Mouse (Mus musculus): ENCODE measurements around the gene Nup214. TPM values are rescaled to one million over a fixed set of nuclear protein-coding genes. Genes with fewer than 3 reads are reported as not detected.

Nup214 gene
- total and polyA plus RNA-seq, 3 experiments: 13.9 to 106 (median 50.9) TPM

DNA sequence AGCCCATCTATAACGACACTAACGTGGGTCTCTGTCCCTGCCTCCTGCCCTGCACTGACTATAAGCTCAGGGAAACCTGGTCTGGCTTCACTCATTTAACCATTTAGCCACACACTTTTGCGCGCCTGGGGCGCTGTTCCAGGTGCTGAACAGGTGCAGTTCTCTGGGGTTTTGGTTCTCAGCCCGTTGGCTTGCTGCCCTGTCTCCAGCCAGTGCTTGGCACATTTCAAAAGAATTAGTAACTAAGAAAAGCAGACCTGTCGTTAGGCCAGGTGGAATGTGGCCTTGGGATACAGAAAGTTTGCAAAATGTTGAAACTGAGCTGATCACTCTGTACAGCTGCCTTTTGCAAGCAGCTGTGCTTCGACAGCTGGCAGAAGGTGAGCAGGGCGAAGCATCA is 49.4 kb upstream of the Nup214 start:
- no peak for DNase-seq (ENCODE audit: extremely low read depth)
- in situ Hi-C loops (cut with MboI; ENCODE audit: low pct_ligation_motif_present, low pct_unique_long_range_greater_than_20kb, low sequenced_read_pairs) (loop anchor here (5.0 to 10.0 kb wide), 2 partner anchors 180 to 207 kb away; no protein-coding TSS in a partner anchor), dilution Hi-C loops (cut with MboI; ENCODE audit: extremely low pct_ligation_motif_present, extremely low pct_unique_long_range_greater_than_20kb, low sequenced_read_pairs) (no loop called here)
- Histone ChIP-seq H3K4me3 (replicated peaks in 1 of 3; ENCODE audit: low read depth in 2 of 3, low read length in 2 of 3, poor library complexity in 1 of 3) (no peak overlapping the region), H3K27me3 (replicated peaks) (peaks cover 89% of the 10 kb centered on the region), H3K9me3 (replicated peaks; ENCODE audit: low read length) (no peaks in the 10 kb centered on the region), H3K79me2 (replicated peaks; ENCODE audit: control insufficient read depth, extremely low read depth, insufficient read depth, poor library complexity, severe bottlenecking) (no peaks in the 10 kb centered on the region), H3K9ac (ENCODE audit: insufficient read depth, low read depth) (no peak overlapping the region), H3K27ac (ENCODE audit: insufficient read depth, low read depth) (no peak overlapping the region), H3K4me2 (ENCODE audit: insufficient read depth, low read depth, poor library complexity, severe bottlenecking) (no peak overlapping the region), H3K36me3 (replicated peaks in 1 of 2; ENCODE audit: control insufficient read depth in 1 of 2, insufficient read depth in 1 of 2, low read length in 1 of 2) (no peaks in the 10 kb centered on the region), H3K4me1 (ENCODE audit: control insufficient read depth in 1 of 2, insufficient read depth in 2 of 2) (no peaks in the 10 kb centered on the region)
- TF ChIP-seq CHD2 (IDR thresholded peaks at IDR 0.05; ENCODE audit: low read length) (no peak), ZMIZ1 (IDR thresholded peaks at IDR 0.05; ENCODE audit: low read depth, low read length) (no peak), NELFE (IDR thresholded peaks at IDR 0.05; ENCODE audit: low read depth, low read length) (no peak), BHLHE40 (IDR thresholded peaks at IDR 0.05; ENCODE audit: low read depth, low read length) (no peak), ZKSCAN1 (IDR thresholded peaks at IDR 0.05; ENCODE audit: borderline replicate concordance, low read depth, low read length) (no peak), JUN (IDR thresholded peaks at IDR 0.05; ENCODE audit: insufficient read depth, low read depth, low read length) (no peak), ZNF384 (IDR thresholded peaks at IDR 0.05; ENCODE audit: low read depth, low read length) (no peak)

DNA sequence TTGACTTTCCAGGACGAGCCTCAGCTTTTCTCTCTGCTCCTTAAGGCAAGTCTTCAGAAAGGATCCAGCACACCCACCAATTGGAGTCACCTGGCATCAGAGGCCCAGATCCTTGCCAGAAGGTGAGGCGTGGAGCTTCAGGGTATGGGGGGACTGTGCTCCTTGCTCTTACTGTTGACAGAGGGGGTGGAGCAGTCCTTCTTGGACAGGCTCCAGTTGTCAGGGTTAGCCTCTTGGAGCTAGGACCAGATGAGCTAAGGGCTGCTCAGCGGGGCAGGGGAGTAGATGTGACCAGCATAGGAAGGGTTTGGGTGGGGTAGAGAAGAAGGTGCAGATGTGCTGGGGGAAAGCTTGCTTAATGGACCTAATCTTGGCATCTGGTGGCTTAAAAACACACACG is 48.3 kb upstream of the Nup214 start:
- no peaks in the 10 kb centered on the region for H3K36me3 ChIP-seq (replicated peaks in 1 of 2; ENCODE audit: control insufficient read depth in 1 of 2, insufficient read depth in 1 of 2, low read length in 1 of 2)
- dilution Hi-C loops (cut with MboI; ENCODE audit: extremely low pct_ligation_motif_present, extremely low pct_unique_long_range_greater_than_20kb, low sequenced_read_pairs): no loop called here

DNA sequence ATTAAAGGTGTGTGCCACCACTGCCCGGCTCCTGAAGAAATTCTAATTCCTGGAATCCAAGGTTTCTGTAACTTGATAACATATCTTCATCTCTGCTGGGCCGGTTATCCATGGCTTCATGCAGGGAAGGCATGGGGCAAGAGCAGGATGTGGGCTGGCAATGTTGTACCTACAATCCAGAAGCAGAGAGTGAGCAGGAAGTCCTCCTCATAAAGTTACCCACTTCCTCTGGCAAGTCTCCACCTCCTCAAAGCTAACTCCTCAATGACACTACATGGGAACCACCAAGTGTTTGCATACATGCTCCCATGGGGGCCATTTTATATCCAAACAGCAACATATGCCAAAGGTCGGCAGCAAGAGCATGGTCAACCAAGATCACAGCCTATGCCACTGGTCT is 44.6 kb upstream of the Nup214 start:
- Histone ChIP-seq H3K9ac (ENCODE audit: insufficient read depth, low read depth) (no peak overlapping the region), H3K9me3 (replicated peaks; ENCODE audit: low read length) (no peaks in the 10 kb centered on the region), H3K27me3 (replicated peaks) (peaks cover 82% of the 10 kb centered on the region), H3K27ac (ENCODE audit: insufficient read depth, low read depth) (no peak overlapping the region), H3K4me1 (ENCODE audit: control insufficient read depth in 1 of 2, insufficient read depth in 2 of 2) (no peaks in the 10 kb centered on the region), H3K4me3 (replicated peaks in 1 of 3; ENCODE audit: low read depth in 2 of 3, low read length in 2 of 3, poor library complexity in 1 of 3) (no peak overlapping the region), H3K36me3 (replicated peaks in 1 of 2; ENCODE audit: control insufficient read depth in 1 of 2, insufficient read depth in 1 of 2, low read length in 1 of 2) (no peaks in the 10 kb centered on the region), H3K4me2 (ENCODE audit: insufficient read depth, low read depth, poor library complexity, severe bottlenecking) (no peak overlapping the region), H3K79me2 (replicated peaks; ENCODE audit: control insufficient read depth, extremely low read depth, insufficient read depth, poor library complexity, severe bottlenecking) (no peaks in the 10 kb centered on the region)
- no peak for DNase-seq (ENCODE audit: extremely low read depth)
- in situ Hi-C loops (cut with MboI; ENCODE audit: low pct_ligation_motif_present, low pct_unique_long_range_greater_than_20kb, low sequenced_read_pairs) (loop anchor here (10.0 kb wide), 1 partner anchor 175 kb away; no protein-coding TSS in a partner anchor), dilution Hi-C loops (cut with MboI; ENCODE audit: extremely low pct_ligation_motif_present, extremely low pct_unique_long_range_greater_than_20kb, low sequenced_read_pairs) (no loop called here)
- TF ChIP-seq MXI1 (IDR thresholded peaks at IDR 0.05; ENCODE audit: low read depth, low read length) (no peak), USF2 (conservative IDR thresholded peaks at IDR 0.05; ENCODE audit: low read depth, low read length) (no peak), CHD1 (IDR thresholded peaks at IDR 0.05; ENCODE audit: low read depth, low read length) (no peak), UBTF (IDR thresholded peaks at IDR 0.05; ENCODE audit: low read depth, low read length) (no peak), SMC3 (IDR thresholded peaks at IDR 0.05; ENCODE audit: low read depth, low read length) (no peak), JUND (conservative IDR thresholded peaks at IDR 0.05; ENCODE audit: low read depth, low read length) (no peak), NRF1 (IDR thresholded peaks at IDR 0.05; ENCODE audit: low read depth, low read length) (no peak)

More for the DNA sequence above, 48.3 kb upstream of the Nup214 start:
- no peak overlapping the region for H3K4me3 ChIP-seq (replicated peaks in 1 of 3; ENCODE audit: low read depth in 2 of 3, low read length in 2 of 3, poor library complexity in 1 of 3)
- H3K79me2 ChIP-seq (replicated peaks; ENCODE audit: control insufficient read depth, extremely low read depth, insufficient read depth, poor library complexity, severe bottlenecking): no peaks in the 10 kb centered on the region
- no peaks in the 10 kb centered on the region for H3K9me3 ChIP-seq (replicated peaks; ENCODE audit: low read length)
- no peak overlapping the region for H3K9ac ChIP-seq (ENCODE audit: insufficient read depth, low read depth)
- no peak for DNase-seq (ENCODE audit: extremely low read depth)
- H3K27me3 ChIP-seq (replicated peaks): peaks cover 89% of the 10 kb centered on the region
- no peak overlapping the region for H3K4me2 ChIP-seq (ENCODE audit: insufficient read depth, low read depth, poor library complexity, severe bottlenecking)
- no peaks in the 10 kb centered on the region for H3K4me1 ChIP-seq (ENCODE audit: control insufficient read depth in 1 of 2, insufficient read depth in 2 of 2)
- no peak overlapping the region for H3K27ac ChIP-seq (ENCODE audit: insufficient read depth, low read depth)
- in situ Hi-C loops (cut with MboI; ENCODE audit: low pct_ligation_motif_present, low pct_unique_long_range_greater_than_20kb, low sequenced_read_pairs): loop anchor here (10.0 kb wide), 1 partner anchor 179 kb away; no protein-coding TSS in a partner anchor
- TF ChIP-seq JUN (IDR thresholded peaks at IDR 0.05; ENCODE audit: insufficient read depth, low read depth, low read length): no peak

Measured in CH12.LX (cell line).